ENCODE assay signal across 23 mouse cellular contexts in genomic region chr5:34417251-34418008, GRCm38 (mm10).
"Had no signal": no experiment of that assay in that cellular context is flagged by ENCODE, and none has a peak within 500 bp of the region (broad histone marks: within the 10 kb centered on the region; RNA-seq: fewer than 3 reads in every experiment).

No protein-coding gene starts in this region.

- H3K4me1 ChIP-seq: lung, embryonic 15.5 days; midbrain, embryonic 10.5 days; neural tube, embryonic 12.5 days had no signal

- H3K9me3 ChIP-seq: lung, embryonic 15.5 days; megakaryocyte, embryonic 14.5 days; midbrain, embryonic 10.5 days; neural tube, embryonic 12.5 days; neural tube, embryonic 15.5 days had no signal

- H3K4me3 ChIP-seq: left cerebral cortex, adult 2 months; lung, embryonic 15.5 days; megakaryocyte, embryonic 14.5 days; midbrain, embryonic 10.5 days; neural tube, embryonic 12.5 days; neural tube, embryonic 15.5 days had no signal

- DNase-seq: layer of hippocampus, postnatal 36 days; lung, adult 18-20 months; lung, postnatal 10 days; lung, postnatal 36 days; midbrain, embryonic 14.5 days; right cerebral cortex, adult 18-20 months; right cerebral cortex, postnatal 14 days; right cerebral cortex, postnatal 4 days; thymus, adult 2 months; thymus, postnatal 14 days; thymus, postnatal 4 days had no signal

- H3K4me2 ChIP-seq: liver, embryonic 11.5 days; lung, embryonic 15.5 days; neural tube, embryonic 12.5 days; neural tube, embryonic 15.5 days had no signal

- H3K9ac ChIP-seq: liver, embryonic 14.5 days; lung, embryonic 15.5 days; neural tube, embryonic 12.5 days; neural tube, embryonic 15.5 days had no signal

- H3K27ac ChIP-seq: kidney, postnatal 0 days; left cerebral cortex, adult 2 months; liver, embryonic 14.5 days; lung, embryonic 15.5 days; midbrain, embryonic 10.5 days; neural tube, embryonic 12.5 days; neural tube, embryonic 15.5 days; stomach, postnatal 0 days had no signal

- ATAC-seq: inflammation-experienced regulatory T-cells, adult 6 months; intestine, embryonic 16.5 days had no signal

- H3K27me3 ChIP-seq: lung, embryonic 15.5 days; megakaryocyte, embryonic 14.5 days; neural tube, embryonic 12.5 days; neural tube, embryonic 15.5 days had no signal
